In the genomic region with DNA sequence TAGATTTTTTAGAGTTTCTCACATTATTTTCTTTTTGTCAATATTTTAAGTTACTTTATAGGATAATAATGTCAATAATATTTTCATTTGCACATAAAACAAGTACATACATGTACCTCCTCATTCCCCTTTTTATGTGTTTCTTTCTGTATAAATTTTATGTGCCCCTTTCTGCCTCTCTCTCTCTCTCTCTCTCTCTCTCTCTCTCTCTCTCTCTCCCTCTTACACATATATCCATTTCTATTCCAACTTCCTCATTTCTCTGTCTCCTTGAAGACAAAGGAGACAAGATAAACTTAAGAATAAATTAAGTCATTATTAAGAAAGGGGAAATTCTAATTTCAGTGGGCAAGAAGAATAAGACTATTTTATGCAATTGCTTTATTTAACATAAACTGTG, we compare ENCODE assay signal across 30 mouse cellular contexts.
"Had no signal": no experiment of that assay in that cellular context is flagged by ENCODE, and none has a peak within 500 bp of the region (broad histone marks: within the 10 kb centered on the region; RNA-seq: fewer than 3 reads in every experiment).

No protein-coding gene starts in this region.

- H3K4me3 ChIP-seq: heart, embryonic 12.5 days; heart, embryonic 13.5 days; heart, embryonic 15.5 days; hindbrain, embryonic 10.5 days; hindbrain, embryonic 12.5 days; hindbrain, embryonic 13.5 days; hindbrain, embryonic 15.5 days; intestine, embryonic 15.5 days; kidney, embryonic 15.5 days; layer of hippocampus, adult 2 months; left cerebral cortex, adult 2 months had no signal

- H3K4me1 ChIP-seq: heart, embryonic 12.5 days; heart, embryonic 13.5 days; heart, embryonic 15.5 days; hindbrain, embryonic 10.5 days; hindbrain, embryonic 12.5 days; hindbrain, embryonic 13.5 days; hindbrain, embryonic 15.5 days; intestine, embryonic 15.5 days; kidney, embryonic 15.5 days had no signal

- H3K27me3 ChIP-seq: heart, embryonic 12.5 days; heart, embryonic 13.5 days; heart, embryonic 15.5 days; hindbrain, embryonic 12.5 days; hindbrain, embryonic 13.5 days; hindbrain, embryonic 15.5 days; intestine, embryonic 15.5 days; kidney, embryonic 15.5 days had no signal

- DNase-seq: heart, postnatal 10 days; heart, postnatal 14 days; heart, postnatal 36 days; heart, postnatal 4 days; kidney, adult 11 months; kidney, adult 18-20 months; kidney, adult 2 months; kidney, adult 8-10 months; kidney, adult 9 months; kidney, postnatal 10 days; kidney, postnatal 14 days; kidney, postnatal 25 days; kidney, postnatal 36 days; kidney, postnatal 4 days; layer of hippocampus, adult 9-11 months; layer of hippocampus, postnatal 36 days had no signal

- H3K9ac ChIP-seq: heart, embryonic 12.5 days; heart, embryonic 13.5 days; heart, embryonic 15.5 days; hindbrain, embryonic 12.5 days; hindbrain, embryonic 13.5 days; hindbrain, embryonic 14.5 days; hindbrain, embryonic 15.5 days; intestine, embryonic 15.5 days; kidney, embryonic 15.5 days had no signal

- H3K27ac ChIP-seq: heart, embryonic 13.5 days; heart, embryonic 15.5 days; hindbrain, embryonic 10.5 days; hindbrain, embryonic 12.5 days; hindbrain, embryonic 13.5 days; hindbrain, embryonic 14.5 days; hindbrain, embryonic 15.5 days; hindbrain, postnatal 0 days; intestine, embryonic 15.5 days; kidney, embryonic 15.5 days; kidney, postnatal 0 days; layer of hippocampus, adult 2 months; left cerebral cortex, adult 2 months had no signal

- H3K36me3 ChIP-seq: heart, embryonic 12.5 days; heart, embryonic 13.5 days; heart, embryonic 15.5 days; hindbrain, embryonic 10.5 days; hindbrain, embryonic 12.5 days; hindbrain, embryonic 13.5 days; hindbrain, embryonic 15.5 days; intestine, embryonic 15.5 days; kidney, embryonic 15.5 days had no signal

- H3K9me3 ChIP-seq: heart, embryonic 12.5 days; heart, embryonic 13.5 days; heart, embryonic 15.5 days; hindbrain, embryonic 10.5 days; hindbrain, embryonic 12.5 days; hindbrain, embryonic 13.5 days; hindbrain, embryonic 15.5 days; intestine, embryonic 15.5 days; kidney, embryonic 15.5 days had no signal
